Mouse (Mus musculus) liver, embryonic 12.5 days (tissue): ENCODE results near the gene Me1. TPM values are rescaled to one million over a fixed set of nuclear protein-coding genes. Genes with fewer than 3 reads are reported as not detected.

Experiments
- ATAC-seq: fragments of 200-750 bp; cut with Nextera tagmentation; 2 replicates; pipeline ENCODE4 v1.8.0; 2017; ENCODE audit warnings: moderate number of reproducible peaks, mild to moderate bottlenecking, moderate library complexity
- H3K27ac ChIP-seq: fragments of 300-500 bp; sonication (generic); 2 replicates; pipeline ENCODE4 v1.5.1; 2016; ENCODE audit warnings: mild to moderate bottlenecking
- H3K27me3 ChIP-seq: fragments of 300-500 bp; sonication (generic); replicated peaks from 2 replicates; pipeline ENCODE4 v1.6.1; 2016; ENCODE audit warnings: mild to moderate bottlenecking, moderate library complexity
- H3K36me3 ChIP-seq: fragments of 300-500 bp; sonication (generic); 2 replicates; pipeline ENCODE4 v1.6.1; 2016; ENCODE audit warnings: mild to moderate bottlenecking, moderate library complexity
- H3K4me1 ChIP-seq: fragments of 300-500 bp; sonication (generic); 2 replicates; pipeline ENCODE4 v1.6.1; 2016
- H3K4me2 ChIP-seq: fragments of 300-500 bp; sonication (generic); 2 replicates; pipeline ENCODE4 v1.6.1; 2016; ENCODE audit warnings: mild to moderate bottlenecking, moderate library complexity
- H3K4me3 ChIP-seq: fragments of 300-500 bp; sonication (generic); 2 replicates; pipeline ENCODE4 v1.5.1; 2016; ENCODE audit warnings: mild to moderate bottlenecking, moderate library complexity
- H3K9ac ChIP-seq: fragments of 300-500 bp; sonication (generic); 2 replicates; pipeline ENCODE4 v1.6.1; 2016; ENCODE audit warnings: mild to moderate bottlenecking, moderate library complexity
- H3K9me3 ChIP-seq: fragments of 300-500 bp; sonication (generic); replicated peaks from 2 replicates; pipeline ENCODE4 v1.6.1; 2016; ENCODE audit warnings: mild to moderate bottlenecking, moderate library complexity
- WGBS: fragments of 180-500 bp; shearing (Covaris S2); methylation state at CpG from one replicate; pipeline ENCODE4 v1.1.7; 2016; ENCODE audit not compliant: insufficient replicate concordance; 5-methylcytosine and 5-hydroxymethylcytosine counted together
- polyA plus RNA-seq: library from polyadenylated mRNA; unstranded; fragments of >200 nt; fragmentation: Nextera tagmentation; extraction: Ambion mirVana; gene quantifications from 2 replicates; pipeline ENCODE4 v1.2.1, GENCODE M21; 2016

The Me1 gene
- 4.5 and 5.2 TPM in 2 replicates for polyA plus RNA-seq

DNA sequence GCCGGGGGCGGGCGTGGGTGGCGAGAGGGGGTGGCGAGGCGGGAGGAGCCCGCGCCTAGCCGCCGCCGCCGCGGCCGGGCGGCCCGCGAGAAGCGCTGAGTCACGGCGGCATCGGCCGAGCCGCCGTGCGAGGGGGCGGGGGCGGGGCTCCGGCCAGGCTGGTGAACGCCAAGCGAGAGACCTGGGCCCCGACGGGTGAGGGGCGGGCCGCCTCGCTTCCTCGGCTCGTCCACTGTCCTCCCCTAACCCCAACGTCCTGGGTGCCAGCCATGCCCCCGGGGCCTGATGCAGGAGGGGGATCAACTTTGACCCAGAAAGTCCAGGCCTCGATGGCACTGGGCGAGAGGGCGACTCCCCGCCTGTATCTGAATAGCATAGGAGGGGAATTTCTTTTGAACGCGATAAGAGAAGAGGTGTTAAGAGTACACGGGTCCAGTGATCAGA is at the start of gene Me1:
Gene Me1, minus strand, starts transcription at position 136 of the 444 bp plus-strand sequence.
- Histone ChIP-seq H3K27me3 (peaks cover 5% of the 10 kb centered on the region), H3K4me1 (peaks cover 8% of the 10 kb centered on the region), H3K36me3 (no peaks in the 10 kb centered on the region), H3K9ac (peak within 1 kb of the TSS; percentile 73), H3K4me2 (peak within 1 kb of the TSS; percentile 99), H3K27ac (no peak within 1 kb of the TSS), H3K9me3 (no peaks in the 10 kb centered on the region), H3K4me3 (peak within 1 kb of the TSS; percentile 75)
- peak; percentile 91 for ATAC-seq
- WGBS = 2% methylated on average over 24 of the region's 46 CpGs

- no peaks in the 10 kb centered on the region for H3K36me3 ChIP-seq
- no peaks in the 10 kb centered on the region for H3K4me1 ChIP-seq
- no peak overlapping the region for H3K4me2 ChIP-seq
- H3K4me3 ChIP-seq = no peak overlapping the region
- no peak overlapping the region for H3K9ac ChIP-seq
- ATAC-seq = no peak
- WGBS = 37% methylated on average over 5 of the region's 5 CpGs
- H3K27me3 ChIP-seq = peaks cover 20% of the 10 kb centered on the region; the same call in 1 of the 2 replicates
- H3K27ac ChIP-seq = no peak overlapping the region
- no peaks in the 10 kb centered on the region for H3K9me3 ChIP-seq
Observed at GRCm38 (mm10) chr9:86744041-86744440, 48.3 kb upstream of the Me1 start.

GRCm38 (mm10) chr9:86742959-86743911 is 47.5 kb upstream of the Me1 start, which contains the start of gene Prss35:
Prss35 (plus strand) TSS chr9:86743649.
- no peak within 1 kb of the TSS for H3K9ac ChIP-seq

GRCm38 (mm10) chr9:86739971-86740370 is 44.2 kb upstream of the Me1 start:
- Histone ChIP-seq H3K9ac (no peak overlapping the region), H3K9me3 (no peaks in the 10 kb centered on the region), H3K27ac (no peak overlapping the region), H3K27me3 (peaks cover 18% of the 10 kb centered on the region; the same call in 1 of the 2 replicates), H3K36me3 (no peaks in the 10 kb centered on the region), H3K4me2 (no peak overlapping the region), H3K4me3 (no peak overlapping the region), H3K4me1 (no peaks in the 10 kb centered on the region)
- WGBS = 28% methylated on average over 3 of the region's 3 CpGs
- ATAC-seq = no peak

More at GRCm38 (mm10) chr9:86742959-86743911, 47.5 kb upstream of the Me1 start, which contains the start of gene Prss35:
- peak within 1 kb of the TSS; percentile 35 for H3K4me2 ChIP-seq
- peaks cover 20% of the 10 kb centered on the region; the same call in 1 of the 2 replicates for H3K27me3 ChIP-seq
- no peaks in the 10 kb centered on the region for H3K4me1 ChIP-seq
- H3K4me3 ChIP-seq = no peak within 1 kb of the TSS
- no peak within 1 kb of the TSS for H3K27ac ChIP-seq
- WGBS = 5% methylated on average over 19 of the region's 19 CpGs
- no peaks in the 10 kb centered on the region for H3K36me3 ChIP-seq
- H3K9me3 ChIP-seq = no peaks in the 10 kb centered on the region
- no peak for ATAC-seq

DNA sequence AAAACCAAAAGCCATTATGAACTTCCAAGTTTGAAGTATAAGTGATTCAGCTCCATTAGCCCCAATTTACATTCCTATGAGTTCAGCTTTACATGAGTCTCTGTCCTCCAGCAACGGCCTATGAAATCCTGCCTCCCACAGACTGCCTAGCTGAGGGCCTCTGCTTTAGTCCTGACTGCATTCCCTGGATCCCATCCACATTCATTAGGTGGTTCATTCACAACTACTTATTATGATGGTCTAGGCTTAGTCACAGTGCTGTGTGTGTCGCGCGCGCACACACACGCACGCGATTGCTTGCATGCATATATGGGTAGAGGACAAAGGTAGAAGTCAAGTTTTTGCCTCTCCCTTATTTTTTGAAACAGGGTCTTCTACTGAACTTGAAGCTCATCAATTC is 43.0 kb upstream of the Me1 start:
- Histone ChIP-seq H3K27me3 (peaks cover 7% of the 10 kb centered on the region; the same call in 1 of the 2 replicates), H3K4me1 (no peaks in the 10 kb centered on the region), H3K36me3 (no peaks in the 10 kb centered on the region), H3K9ac (no peak overlapping the region), H3K4me3 (no peak overlapping the region), H3K4me2 (no peak overlapping the region), H3K9me3 (no peaks in the 10 kb centered on the region), H3K27ac (no peak overlapping the region)
- WGBS = 88% methylated on average over 8 of the region's 8 CpGs
- ATAC-seq = no peak

DNA sequence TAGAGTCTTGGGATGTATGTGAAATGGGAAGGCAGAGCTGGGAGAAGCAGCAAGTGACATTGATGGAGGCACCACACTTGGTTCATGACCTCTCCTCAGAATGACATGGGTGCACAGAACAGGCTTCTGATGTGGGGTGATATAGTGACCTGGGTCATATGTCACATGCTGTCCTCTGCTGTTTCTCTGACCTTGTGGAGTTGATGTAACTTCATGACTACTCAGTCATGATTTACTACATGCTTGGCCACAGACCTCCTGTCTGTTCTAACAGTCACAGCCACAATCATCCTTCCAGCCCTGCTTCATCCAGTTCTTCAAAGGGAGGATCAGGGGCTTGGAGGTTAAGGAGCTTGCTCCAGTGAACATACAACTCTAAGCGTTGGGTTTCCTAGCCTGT is 42.3 kb upstream of the Me1 start:
- Histone ChIP-seq H3K4me2 (no peak overlapping the region), H3K9ac (no peak overlapping the region), H3K9me3 (no peaks in the 10 kb centered on the region), H3K36me3 (no peaks in the 10 kb centered on the region), H3K27me3 (0 out of 2 replicates have a peak, but pooled peaks cover under 1% of the 10 kb centered on the region), H3K27ac (no peak overlapping the region), H3K4me3 (no peak overlapping the region), H3K4me1 (no peaks in the 10 kb centered on the region)
- ATAC-seq = no peak
- WGBS = 69% methylated on average over 1 of the region's 1 CpGs

- no peaks in the 10 kb centered on the region for H3K4me1 ChIP-seq
- H3K9ac ChIP-seq = no peak overlapping the region
- WGBS = 70% methylated on average over 4 of the region's 4 CpGs
- no peak overlapping the region for H3K4me2 ChIP-seq
- H3K4me3 ChIP-seq = no peak overlapping the region
- no peaks in the 10 kb centered on the region for H3K36me3 ChIP-seq
- H3K27me3 ChIP-seq = no peaks in the 10 kb centered on the region
- no peak for ATAC-seq
- H3K9me3 ChIP-seq = no peaks in the 10 kb centered on the region
- no peak overlapping the region for H3K27ac ChIP-seq
Observed at GRCm38 (mm10) chr9:86736991-86737390, 41.2 kb upstream of the Me1 start.

DNA sequence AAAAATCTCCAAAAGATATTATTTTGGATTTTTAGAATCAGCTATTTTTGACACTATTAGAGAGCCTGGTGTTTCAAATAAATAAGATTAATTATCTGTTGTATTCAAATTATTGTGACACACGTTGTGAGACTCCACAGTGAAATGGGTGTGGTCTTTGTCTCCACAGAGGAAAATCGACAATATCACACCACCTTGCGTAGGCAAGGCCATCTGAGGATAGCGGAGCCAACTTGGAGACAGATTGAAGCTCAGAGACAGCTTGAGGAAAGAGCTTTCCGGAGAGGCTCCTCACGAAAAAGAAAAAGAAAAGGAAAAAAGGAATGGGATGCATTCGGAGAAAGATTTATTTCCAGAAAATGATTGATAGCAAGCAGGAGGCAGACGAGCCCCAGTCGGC is 39.0 kb upstream of the Me1 start:
- 65% methylated on average over 9 of the region's 9 CpGs for WGBS
- Histone ChIP-seq H3K9ac (no peak overlapping the region), H3K36me3 (no peaks in the 10 kb centered on the region), H3K27ac (no peak overlapping the region), H3K4me2 (no peak overlapping the region), H3K4me1 (no peaks in the 10 kb centered on the region), H3K27me3 (no peaks in the 10 kb centered on the region), H3K9me3 (no peaks in the 10 kb centered on the region), H3K4me3 (no peak overlapping the region)
- ATAC-seq = no peak

GRCm38 (mm10) chr9:86734357-86734756 is 38.6 kb upstream of the Me1 start:
- Histone ChIP-seq H3K27me3 (no peaks in the 10 kb centered on the region), H3K36me3 (no peaks in the 10 kb centered on the region), H3K4me1 (no peaks in the 10 kb centered on the region), H3K27ac (no peak overlapping the region), H3K9me3 (no peaks in the 10 kb centered on the region), H3K4me3 (no peak overlapping the region), H3K4me2 (no peak overlapping the region), H3K9ac (no peak overlapping the region)
- no peak for ATAC-seq

DNA sequence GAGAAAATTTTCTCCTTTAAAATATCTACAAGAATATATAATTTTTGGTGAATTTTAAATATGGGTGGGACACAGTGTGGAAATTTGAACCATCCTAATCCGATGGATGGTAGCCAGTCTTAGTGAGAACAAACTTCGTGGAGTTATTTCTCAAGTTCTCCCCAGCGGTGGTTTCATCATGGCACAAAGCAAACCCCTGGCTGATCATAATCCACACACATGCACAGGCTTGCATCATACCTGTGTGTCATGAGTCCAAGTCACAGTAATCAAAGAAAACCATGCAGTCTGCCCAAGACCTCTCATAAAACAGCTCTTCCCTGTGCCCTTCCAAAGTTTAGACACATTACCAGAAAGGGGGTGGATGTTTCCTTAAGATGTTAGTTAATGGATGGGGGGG is 34.1 kb upstream of the Me1 start:
- no peak for ATAC-seq
- no peak overlapping the region for H3K4me2 ChIP-seq
- no peak overlapping the region for H3K27ac ChIP-seq
- no peaks in the 10 kb centered on the region for H3K36me3 ChIP-seq
- H3K9me3 ChIP-seq = no peaks in the 10 kb centered on the region
- no peak overlapping the region for H3K9ac ChIP-seq
- no peak overlapping the region for H3K4me3 ChIP-seq
- no peaks in the 10 kb centered on the region for H3K27me3 ChIP-seq
- H3K4me1 ChIP-seq = no peaks in the 10 kb centered on the region
- WGBS = 63% methylated on average over 3 of the region's 3 CpGs

GRCm38 (mm10) chr9:86729084-86729483 is 33.3 kb upstream of the Me1 start:
- 26% methylated on average over 1 of the region's 1 CpGs for WGBS
- no peaks in the 10 kb centered on the region for H3K27me3 ChIP-seq
- H3K4me1 ChIP-seq = no peaks in the 10 kb centered on the region
- H3K27ac ChIP-seq = no peak overlapping the region
- H3K4me2 ChIP-seq = no peak overlapping the region
- H3K9me3 ChIP-seq = no peaks in the 10 kb centered on the region
- no peak overlapping the region for H3K9ac ChIP-seq
- no peak for ATAC-seq
- no peak overlapping the region for H3K4me3 ChIP-seq
- H3K36me3 ChIP-seq = no peaks in the 10 kb centered on the region

- Histone ChIP-seq H3K4me3 (no peak overlapping the region), H3K27ac (no peak overlapping the region), H3K36me3 (no peaks in the 10 kb centered on the region), H3K9me3 (no peaks in the 10 kb centered on the region), H3K27me3 (no peaks in the 10 kb centered on the region), H3K4me2 (no peak overlapping the region), H3K9ac (no peak overlapping the region), H3K4me1 (no peaks in the 10 kb centered on the region)
- WGBS = 64% methylated on average over 10 of the region's 10 CpGs
- no peak for ATAC-seq
Observed at GRCm38 (mm10) chr9:86728214-86728814, 32.6 kb upstream of the Me1 start.
